Mouse (Mus musculus) hindbrain, embryonic 11.5 days (tissue): ENCODE data around the gene Cd180. TPM values are rescaled to one million over a fixed set of nuclear protein-coding genes. Genes with fewer than 3 reads are reported as not detected.

ENCODE experiments used
- ATAC-seq: fragments of 200-750 bp; cut with Nextera tagmentation; 2 replicates; pipeline ENCODE4 v1.8.0; 2017; ENCODE audit warnings: mild to moderate bottlenecking, moderate TSS enrichment, moderate library complexity; ENCODE audit not compliant: low FRiP score
- DNase-seq: peaks from one replicate; pipeline ENCODE4 v3.0.0-alpha.2; 2015; ENCODE audit warnings: low spot score
- H3K27ac ChIP-seq: fragments of 300-500 bp; sonication (generic); 2 replicates; pipeline ENCODE4 v1.5.1; 2014; ENCODE audit warnings: mild to moderate bottlenecking, low read depth, low read length
- H3K27me3 ChIP-seq: fragments of 300-500 bp; sonication (generic); 2 replicates; pipeline ENCODE4 v1.6.1; 2014; ENCODE audit warnings: mild to moderate bottlenecking, low read length, moderate library complexity, mixed read lengths; ENCODE audit not compliant: control insufficient read depth, insufficient read depth
- H3K36me3 ChIP-seq: fragments of 300-500 bp; sonication (generic); 2 replicates; pipeline ENCODE4 v1.6.1; 2014; ENCODE audit warnings: mild to moderate bottlenecking, low read length, moderate library complexity, mixed read lengths; ENCODE audit not compliant: control insufficient read depth, insufficient read depth
- H3K4me1 ChIP-seq: fragments of 300-500 bp; sonication (generic); replicated peaks from 2 replicates; pipeline ENCODE4 v1.6.1; 2014; ENCODE audit warnings: low read length, mixed read lengths; ENCODE audit not compliant: control insufficient read depth, insufficient read depth
- H3K4me2 ChIP-seq: fragments of 300-500 bp; sonication (generic); replicated peaks from 2 replicates; pipeline ENCODE4 v1.6.1; 2014; ENCODE audit warnings: mild to moderate bottlenecking, low read depth, low read length
- H3K4me3 ChIP-seq: fragments of 300-500 bp; sonication (generic); 2 replicates; pipeline ENCODE4 v1.5.1; 2014; ENCODE audit warnings: low read depth, low read length
- H3K9ac ChIP-seq: fragments of 300-500 bp; sonication (generic); 2 replicates; pipeline ENCODE4 v1.6.1; 2014; ENCODE audit warnings: low read depth, low read length
- H3K9me3 ChIP-seq: fragments of 300-500 bp; sonication (generic); 2 replicates; pipeline ENCODE4 v1.6.1; 2016; ENCODE audit warnings: low read length; ENCODE audit not compliant: control insufficient read depth
- WGBS: fragments of 180-500 bp; shearing (Covaris S2); extraction: QIAGEN DNeasy Blood & Tissue Kit; methylation state at CpG from one replicate; pipeline ENCODE4 v1.1.7; 2014; 5-methylcytosine and 5-hydroxymethylcytosine counted together
- polyA plus RNA-seq: library from polyadenylated mRNA; unstranded; fragments of >200 nt; fragmentation: Nextera tagmentation; extraction: Ambion mirVana; gene quantifications from 2 replicates; pipeline ENCODE4 v1.2.1, GENCODE M21; 2014

Cd180 gene
- polyA plus RNA-seq, 1 experiment from 2014 or later, result 1.2 TPM

DNA sequence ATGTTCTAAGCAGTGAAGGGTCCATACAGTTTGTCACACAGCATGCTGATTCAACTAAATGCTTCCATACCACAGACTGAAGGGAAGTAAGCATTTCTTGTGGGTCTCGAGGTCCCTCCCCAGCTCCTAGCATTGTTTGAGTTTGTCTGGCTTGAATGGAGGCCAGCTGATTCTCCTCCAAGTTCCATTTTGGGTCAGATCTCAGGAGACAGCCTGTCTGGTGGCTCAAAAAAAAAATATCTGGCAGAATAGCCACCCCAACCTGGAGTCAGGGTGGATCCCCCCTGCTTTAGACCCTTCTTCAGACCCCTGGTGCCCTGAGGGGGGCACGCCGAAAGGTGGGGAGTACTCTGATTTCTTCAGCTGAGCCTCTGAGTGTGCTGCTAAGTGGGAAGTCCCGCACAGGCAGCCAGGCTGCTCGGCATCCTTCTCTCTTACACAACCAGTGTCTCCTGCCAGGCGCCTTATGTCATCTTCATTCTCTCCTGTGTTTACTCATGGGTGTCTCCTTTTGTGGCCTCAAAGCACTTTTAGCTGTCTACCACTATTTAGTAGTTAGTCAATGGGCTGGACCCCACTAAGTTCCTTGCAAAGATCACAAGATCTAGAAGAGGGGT is 35.0 kb upstream of the Cd180 start:
- no peak for ATAC-seq

DNA sequence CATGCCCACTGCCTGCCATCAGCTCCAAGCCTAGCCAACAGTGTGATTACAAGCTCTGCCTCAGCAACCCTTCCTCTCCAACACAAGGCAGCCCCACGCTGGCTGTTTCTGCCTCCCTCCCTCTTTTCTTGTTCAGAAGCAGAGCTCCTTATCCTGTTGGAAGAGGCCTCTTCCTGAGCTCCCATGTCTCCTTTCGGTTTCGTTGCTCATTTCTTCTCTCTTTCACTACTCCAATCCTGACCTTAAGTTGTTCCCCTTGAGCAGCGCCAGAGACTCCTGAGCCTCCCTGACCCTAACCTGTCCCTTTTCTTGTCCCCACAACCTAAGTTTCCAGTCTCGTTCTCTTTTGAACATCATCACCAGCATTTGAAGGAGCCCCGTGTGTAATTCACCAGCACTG is 29.3 kb upstream of the Cd180 start:
- Histone ChIP-seq H3K4me1 (no peaks in the 10 kb centered on the region), H3K4me2 (no peak overlapping the region), H3K27me3 (no peaks in the 10 kb centered on the region), H3K27ac (no peak overlapping the region), H3K36me3 (no peaks in the 10 kb centered on the region), H3K9me3 (no peaks in the 10 kb centered on the region), H3K9ac (no peak overlapping the region), H3K4me3 (no peak overlapping the region)
- DNase-seq (no peak), ATAC-seq (no peak)
- 75% methylated on average over 6 of the region's 6 CpGs for WGBS

More for the DNA sequence above, 35.0 kb upstream of the Cd180 start:
- no peak for DNase-seq
- WGBS, result 86% methylated on average over 6 of the region's 6 CpGs
- H3K27me3 ChIP-seq, result no peaks in the 10 kb centered on the region
- no peak overlapping the region for H3K4me2 ChIP-seq
- H3K4me3 ChIP-seq, result no peak overlapping the region
- no peaks in the 10 kb centered on the region for H3K36me3 ChIP-seq
- H3K27ac ChIP-seq, result no peak overlapping the region
- H3K9me3 ChIP-seq, result no peaks in the 10 kb centered on the region
- no peaks in the 10 kb centered on the region for H3K4me1 ChIP-seq
- no peak overlapping the region for H3K9ac ChIP-seq

GRCm38 (mm10) chr13:102664843-102665587 is 28.3 kb upstream of the Cd180 start:
- Histone ChIP-seq H3K4me1 (no peaks in the 10 kb centered on the region), H3K9me3 (no peaks in the 10 kb centered on the region), H3K4me2 (no peak overlapping the region), H3K9ac (no peak overlapping the region), H3K27me3 (no peaks in the 10 kb centered on the region), H3K36me3 (no peaks in the 10 kb centered on the region), H3K27ac (no peak overlapping the region), H3K4me3 (no peak overlapping the region)
- ATAC-seq, result peak; percentile 43; the same call in 1 of the 2 replicates
- WGBS, result 54% methylated on average over 12 of the region's 12 CpGs
- DNase-seq, result peak; percentile 72

DNA sequence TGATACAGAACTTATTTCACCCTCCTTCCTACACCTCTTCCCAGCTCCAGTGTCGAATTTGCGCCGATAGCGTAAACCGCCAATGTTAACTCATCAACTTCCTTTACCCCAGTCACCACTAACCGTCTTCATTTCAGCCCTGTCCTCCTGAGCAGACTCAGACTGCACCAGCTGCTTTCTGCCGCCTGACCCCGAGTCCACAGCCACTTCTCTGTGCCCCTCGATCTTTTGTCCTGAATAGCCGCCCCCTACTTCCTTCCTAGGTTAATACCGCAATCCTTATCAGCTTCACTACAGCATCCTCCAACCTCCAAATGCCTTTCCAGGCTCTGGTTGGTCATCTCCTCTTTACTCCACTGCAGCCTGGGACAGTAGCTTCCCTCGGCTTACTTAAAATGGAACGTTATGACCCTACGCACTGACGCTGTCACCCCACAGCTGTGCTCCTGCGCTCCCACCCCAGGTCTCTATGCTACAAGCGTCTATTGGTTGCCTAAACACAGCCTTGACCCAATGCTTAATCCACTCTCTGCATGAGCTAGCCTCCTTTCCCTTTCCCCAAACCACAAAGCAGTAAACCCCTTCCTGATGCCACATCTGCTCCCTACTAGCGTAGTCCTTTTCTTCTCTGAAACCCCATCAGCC is 27.6 kb upstream of the Cd180 start:
- no peak overlapping the region for H3K27ac ChIP-seq
- DNase-seq (no peak), ATAC-seq (no peak)
- H3K4me2 ChIP-seq, result no peak overlapping the region; the same call in 1 of the 2 replicates
- H3K9me3 ChIP-seq, result no peaks in the 10 kb centered on the region
- WGBS, result 61% methylated on average over 18 of the region's 18 CpGs
- no peak overlapping the region for H3K9ac ChIP-seq
- no peaks in the 10 kb centered on the region for H3K27me3 ChIP-seq
- H3K36me3 ChIP-seq, result no peaks in the 10 kb centered on the region
- no peaks in the 10 kb centered on the region for H3K4me1 ChIP-seq
- no peak overlapping the region for H3K4me3 ChIP-seq

- Histone ChIP-seq H3K27me3 (no peaks in the 10 kb centered on the region), H3K4me2 (no peak overlapping the region), H3K36me3 (no peaks in the 10 kb centered on the region), H3K9ac (no peak overlapping the region), H3K9me3 (no peaks in the 10 kb centered on the region), H3K27ac (no peak overlapping the region), H3K4me1 (no peaks in the 10 kb centered on the region), H3K4me3 (no peak overlapping the region)
- no peak for ATAC-seq
- DNase-seq, result no peak
- 90% methylated on average over 12 of the region's 12 CpGs for WGBS
These were observed 27.1 kb upstream of the Cd180 start for GRCm38 (mm10) chr13:102666233-102666614.

- H3K27me3 ChIP-seq, result no peaks in the 10 kb centered on the region
- no peak for ATAC-seq
- H3K27ac ChIP-seq, result no peak overlapping the region
- WGBS, result 81% methylated on average over 4 of the region's 4 CpGs
- H3K4me2 ChIP-seq, result no peak overlapping the region
- no peak overlapping the region for H3K9ac ChIP-seq
- no peak overlapping the region for H3K4me3 ChIP-seq
- DNase-seq, result no peak
- no peaks in the 10 kb centered on the region for H3K4me1 ChIP-seq
- no peaks in the 10 kb centered on the region for H3K36me3 ChIP-seq
- H3K9me3 ChIP-seq, result no peaks in the 10 kb centered on the region
These were observed 26.6 kb upstream of the Cd180 start for GRCm38 (mm10) chr13:102666731-102667130.

GRCm38 (mm10) chr13:102667401-102667800 is 26.0 kb upstream of the Cd180 start:
- WGBS, result 91% methylated on average over 4 of the region's 4 CpGs
- DNase-seq (no peak), ATAC-seq (no peak)
- Histone ChIP-seq H3K4me1 (no peaks in the 10 kb centered on the region), H3K36me3 (no peaks in the 10 kb centered on the region), H3K4me2 (no peak overlapping the region), H3K9ac (no peak overlapping the region), H3K9me3 (no peaks in the 10 kb centered on the region), H3K27me3 (no peaks in the 10 kb centered on the region), H3K4me3 (no peak overlapping the region), H3K27ac (no peak overlapping the region)

- Histone ChIP-seq H3K36me3 (no peaks in the 10 kb centered on the region), H3K4me3 (no peak overlapping the region), H3K27me3 (no peaks in the 10 kb centered on the region), H3K27ac (no peak overlapping the region), H3K4me1 (no peaks in the 10 kb centered on the region), H3K9me3 (no peaks in the 10 kb centered on the region), H3K9ac (no peak overlapping the region), H3K4me2 (no peak overlapping the region)
- WGBS, result 89% methylated on average over 9 of the region's 9 CpGs
- ATAC-seq, result no peak
- DNase-seq, result no peak
These were observed 25.5 kb upstream of the Cd180 start for GRCm38 (mm10) chr13:102667842-102668241.
